Mouse (Mus musculus): ENCODE data around the gene Olfr356. TPM values are rescaled to one million over a fixed set of nuclear protein-coding genes. Genes with fewer than 3 reads are reported as not detected.

Olfr356 gene
- polyA plus RNA-seq (2015; fragmentation: Nextera tagmentation; extraction: Ambion mirVana), result not detected in 2 replicates

GRCm38 (mm10) chr2:36936821-36937220 lies at the start of gene Olfr356:
Gene Olfr356 (plus strand): TSS chr2:36937121.
- no peak within 1 kb of the TSS for H3K9ac ChIP-seq
- DNase-seq (no peak), ATAC-seq (ENCODE audit: low read depth) (no peak)
- no peaks in the 10 kb centered on the region for H3K36me3 ChIP-seq
- H3K27me3 ChIP-seq, result no peaks in the 10 kb centered on the region
- no peak within 1 kb of the TSS for H3K4me3 ChIP-seq (replicated peaks)
- no peak within 1 kb of the TSS for H3K4me2 ChIP-seq
- no peaks in the 10 kb centered on the region for H3K4me1 ChIP-seq (replicated peaks)
- no peak within 1 kb of the TSS for H3K27ac ChIP-seq
- 58% methylated on average over 2 of the region's 2 CpGs for WGBS (ENCODE audit: insufficient replicate concordance)
- 0 out of 2 replicates have a peak, but pooled peaks cover 3% of the 10 kb centered on the region for H3K9me3 ChIP-seq (replicated peaks)

- Histone ChIP-seq H3K9me3 (replicated peaks) (no peaks in the 10 kb centered on the region), H3K4me3 (replicated peaks) (no peak within 1 kb of the TSS), H3K4me2 (no peak within 1 kb of the TSS), H3K27ac (no peak within 1 kb of the TSS), H3K4me1 (replicated peaks) (no peaks in the 10 kb centered on the region), H3K9ac (no peak within 1 kb of the TSS), H3K36me3 (no peaks in the 10 kb centered on the region), H3K27me3 (no peaks in the 10 kb centered on the region)
- DNase-seq (no peak), ATAC-seq (ENCODE audit: low read depth) (no peak)
Observed at GRCm38 (mm10) chr2:36892836-36893235, 44.1 kb upstream of the Olfr356 start, which contains the start of gene Olfr353. Gene Olfr353 (minus strand): TSS chr2:36892936.

GRCm38 (mm10) chr2:36897114-36897513 lies 39.8 kb upstream of the Olfr356 start:
- DNase-seq (no peak), ATAC-seq (ENCODE audit: low read depth) (no peak)
- Histone ChIP-seq H3K36me3 (no peaks in the 10 kb centered on the region), H3K27ac (no peak overlapping the region), H3K4me1 (replicated peaks) (no peaks in the 10 kb centered on the region), H3K27me3 (no peaks in the 10 kb centered on the region), H3K4me2 (no peak overlapping the region), H3K9me3 (replicated peaks) (no peaks in the 10 kb centered on the region; the same call in 1 of the 2 replicates), H3K4me3 (replicated peaks) (no peak overlapping the region), H3K9ac (no peak overlapping the region)

- Histone ChIP-seq H3K27ac (no peak within 1 kb of the TSS), H3K27me3 (no peaks in the 10 kb centered on the region), H3K36me3 (no peaks in the 10 kb centered on the region), H3K4me3 (replicated peaks) (no peak within 1 kb of the TSS), H3K4me1 (replicated peaks) (no peaks in the 10 kb centered on the region), H3K9me3 (replicated peaks) (peaks cover 2% of the 10 kb centered on the region; the same call in 1 of the 2 replicates), H3K4me2 (no peak within 1 kb of the TSS), H3K9ac (no peak within 1 kb of the TSS)
- ATAC-seq (ENCODE audit: low read depth), result no peak
- DNase-seq, result no peak
Observed at GRCm38 (mm10) chr2:36905380-36905779, 31.5 kb upstream of the Olfr356 start, which contains the start of gene Olfr354. Gene Olfr354 (plus strand): TSS chr2:36905680.

GRCm38 (mm10) chr2:36928797-36929196 lies 8.1 kb upstream of the Olfr356 start, which contains the start of gene Olfr355:
Gene Olfr355 (minus strand): TSS chr2:36928897.
- no peak for DNase-seq
- Histone ChIP-seq H3K9me3 (replicated peaks) (no peaks in the 10 kb centered on the region), H3K9ac (no peak within 1 kb of the TSS), H3K36me3 (no peaks in the 10 kb centered on the region), H3K27me3 (no peaks in the 10 kb centered on the region), H3K27ac (no peak within 1 kb of the TSS), H3K4me1 (replicated peaks) (no peaks in the 10 kb centered on the region), H3K4me2 (no peak within 1 kb of the TSS), H3K4me3 (replicated peaks) (no peak within 1 kb of the TSS)
- no peak for ATAC-seq (ENCODE audit: low read depth)

Other genes with a start within 250 kb of the Olfr356 start
- not detected in 2 replicates for gene Olfr347, start 205.2 kb upstream of the Olfr356 start, polyA plus RNA-seq (2015; fragmentation: Nextera tagmentation; extraction: Ambion mirVana)
- not detected in 2 replicates for gene Olfr348, start 152.8 kb upstream of the Olfr356 start, polyA plus RNA-seq (2015; fragmentation: Nextera tagmentation; extraction: Ambion mirVana)
- gene Olfr50, start 146.6 kb upstream of the Olfr356 start, polyA plus RNA-seq (2015; fragmentation: Nextera tagmentation; extraction: Ambion mirVana), result not detected in 2 replicates
- not detected in 2 replicates for gene Olfr3, start 120.1 kb upstream of the Olfr356 start, polyA plus RNA-seq (2015; fragmentation: Nextera tagmentation; extraction: Ambion mirVana)
- not detected in 2 replicates for gene Olfr350, start 90.8 kb upstream of the Olfr356 start, polyA plus RNA-seq (2015; fragmentation: Nextera tagmentation; extraction: Ambion mirVana)
- gene Olfr351, start 74.5 kb upstream of the Olfr356 start, polyA plus RNA-seq (2015; fragmentation: Nextera tagmentation; extraction: Ambion mirVana), result not detected in 2 replicates
- not detected in 2 replicates for gene Olfr352, start 68.7 kb upstream of the Olfr356 start, polyA plus RNA-seq (2015; fragmentation: Nextera tagmentation; extraction: Ambion mirVana)
- not detected in 2 replicates for gene Olfr353, start 44.2 kb upstream of the Olfr356 start, polyA plus RNA-seq (2015; fragmentation: Nextera tagmentation; extraction: Ambion mirVana)
- gene Olfr354, start 31.4 kb upstream of the Olfr356 start, polyA plus RNA-seq (2015; fragmentation: Nextera tagmentation; extraction: Ambion mirVana), result not detected in 2 replicates
- not detected in 2 replicates for gene Olfr355, start 8.2 kb upstream of the Olfr356 start, polyA plus RNA-seq (2015; fragmentation: Nextera tagmentation; extraction: Ambion mirVana)
- gene Olfr357, start 56.7 kb downstream of the Olfr356 start, polyA plus RNA-seq (2015; fragmentation: Nextera tagmentation; extraction: Ambion mirVana), result not detected in 2 replicates
- not detected in 2 replicates for gene Olfr358, start 72.2 kb downstream of the Olfr356 start, polyA plus RNA-seq (2015; fragmentation: Nextera tagmentation; extraction: Ambion mirVana)
- gene Olfr360, start 128.6 kb downstream of the Olfr356 start, polyA plus RNA-seq (2015; fragmentation: Nextera tagmentation; extraction: Ambion mirVana), result not detected in 2 replicates
- gene Olfr361, start 152.2 kb downstream of the Olfr356 start, polyA plus RNA-seq (2015; fragmentation: Nextera tagmentation; extraction: Ambion mirVana), result not detected in 2 replicates
- gene Olfr362, start 180.8 kb downstream of the Olfr356 start, polyA plus RNA-seq (2015; fragmentation: Nextera tagmentation; extraction: Ambion mirVana), result not detected in 2 replicates
- gene Olfr364-ps1, start 202.2 kb downstream of the Olfr356 start, polyA plus RNA-seq (2015; fragmentation: Nextera tagmentation; extraction: Ambion mirVana), result not detected in 2 replicates

All from liver, embryonic 13.5 days (tissue).